Mouse (Mus musculus) hindbrain, embryonic 12.5 days (tissue): ENCODE data around the gene Suclg2. TPM values are rescaled to one million over a fixed set of nuclear protein-coding genes. Genes with fewer than 3 reads are reported as not detected.

Experiments
- ATAC-seq: fragments of 200-750 bp; cut with Nextera tagmentation; 2 replicates; pipeline ENCODE4 v1.8.0; 2017; ENCODE audit warnings: moderate TSS enrichment; ENCODE audit not compliant: low FRiP score
- H3K27ac ChIP-seq: fragments of 300-500 bp; sonication (generic); 2 replicates; pipeline ENCODE4 v1.5.1; 2016; ENCODE audit warnings: mild to moderate bottlenecking
- H3K27me3 ChIP-seq: fragments of 300-500 bp; sonication (generic); 2 replicates; pipeline ENCODE4 v1.6.1; 2016; ENCODE audit warnings: mild to moderate bottlenecking
- H3K36me3 ChIP-seq: fragments of 300-500 bp; sonication (generic); 2 replicates; pipeline ENCODE4 v1.6.1; 2016; ENCODE audit warnings: mild to moderate bottlenecking
- H3K4me1 ChIP-seq: fragments of 300-500 bp; sonication (generic); 2 replicates; pipeline ENCODE4 v1.6.1; 2016
- H3K4me2 ChIP-seq: fragments of 300-500 bp; sonication (generic); replicated peaks from 2 replicates; pipeline ENCODE4 v1.6.1; 2016; ENCODE audit warnings: mild to moderate bottlenecking
- H3K4me3 ChIP-seq: fragments of 300-500 bp; sonication (generic); 2 replicates; pipeline ENCODE4 v1.5.1; 2016; ENCODE audit warnings: mild to moderate bottlenecking
- H3K9ac ChIP-seq: fragments of 300-500 bp; sonication (generic); 2 replicates; pipeline ENCODE4 v1.6.1; 2016; ENCODE audit warnings: mild to moderate bottlenecking, moderate library complexity
- H3K9me3 ChIP-seq: fragments of 300-500 bp; sonication (generic); replicated peaks from 2 replicates; pipeline ENCODE4 v1.6.1; 2016; ENCODE audit warnings: mild to moderate bottlenecking
- WGBS: fragments of 180-500 bp; shearing (Covaris S2); methylation state at CpG from one replicate; pipeline ENCODE4 v1.1.7; 2016; 5-methylcytosine and 5-hydroxymethylcytosine counted together
- polyA plus RNA-seq: library from polyadenylated mRNA; unstranded; fragments of >200 nt; fragmentation: Nextera tagmentation; extraction: Ambion mirVana; gene quantifications from 2 replicates; pipeline ENCODE4 v1.2.1, GENCODE M21; 2016

Suclg2 gene
- polyA plus RNA-seq, 1 experiment from 2014 or later, result 32.5 TPM

GRCm38 (mm10) chr6:95574389-95574788 is 144.2 kb downstream of the Suclg2 start:
- WGBS, result 26% methylated on average over 4 of the region's 4 CpGs
- Histone ChIP-seq H3K27me3 (no peaks in the 10 kb centered on the region), H3K4me2 (no peak overlapping the region), H3K9ac (no peak overlapping the region), H3K9me3 (no peaks in the 10 kb centered on the region), H3K4me3 (no peak overlapping the region), H3K36me3 (no peaks in the 10 kb centered on the region), H3K4me1 (peaks cover 26% of the 10 kb centered on the region), H3K27ac (no peak overlapping the region)
- ATAC-seq, result no peak

DNA sequence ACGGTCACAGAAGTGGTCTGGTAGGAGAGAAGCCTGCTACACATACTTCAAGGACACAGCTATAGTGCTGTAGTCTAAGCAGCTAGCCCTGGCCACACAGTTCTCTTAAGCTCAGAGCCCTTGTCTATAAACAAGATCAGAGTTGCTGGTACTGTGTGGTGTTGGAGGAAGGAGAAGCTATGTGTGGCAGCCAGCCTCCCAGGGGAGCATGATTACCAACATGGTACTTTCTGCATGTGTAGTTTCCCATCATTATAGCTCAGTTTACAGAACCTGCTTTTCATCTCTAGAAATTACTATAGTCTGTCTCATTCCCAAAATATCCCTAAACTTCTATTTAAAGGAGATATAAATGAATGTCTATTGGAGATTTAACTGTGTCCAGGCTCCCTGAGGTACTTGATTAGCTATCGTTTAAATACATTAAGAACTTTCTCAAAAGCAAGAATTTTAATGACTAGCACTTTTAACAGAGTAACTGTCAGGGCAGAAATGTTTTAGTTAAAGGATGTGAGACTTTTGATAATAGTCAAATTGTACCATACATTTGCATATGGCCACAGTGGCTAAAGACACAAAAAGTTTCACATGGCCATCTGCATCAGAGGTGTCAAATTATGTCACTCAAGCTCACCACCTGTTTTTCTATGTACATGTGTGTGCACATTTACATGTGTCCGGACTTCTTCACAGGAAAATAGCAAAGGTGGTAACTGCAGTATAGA is 145.4 kb downstream of the Suclg2 start:
- no peak overlapping the region for H3K9ac ChIP-seq
- H3K27me3 ChIP-seq, result no peaks in the 10 kb centered on the region
- peaks cover 26% of the 10 kb centered on the region for H3K4me1 ChIP-seq
- ATAC-seq, result no peak
- no peak overlapping the region for H3K27ac ChIP-seq
- WGBS, result 89% methylated on average over 3 of the region's 3 CpGs
- no peak overlapping the region for H3K4me2 ChIP-seq
- H3K4me3 ChIP-seq, result no peak overlapping the region
- no peaks in the 10 kb centered on the region for H3K9me3 ChIP-seq
- H3K36me3 ChIP-seq, result no peaks in the 10 kb centered on the region

- no peak for ATAC-seq
- 30% methylated on average over 3 of the region's 3 CpGs for WGBS
- Histone ChIP-seq H3K4me1 (peaks cover 26% of the 10 kb centered on the region), H3K9ac (no peak overlapping the region), H3K9me3 (no peaks in the 10 kb centered on the region), H3K27ac (no peak overlapping the region), H3K4me2 (no peak overlapping the region), H3K27me3 (no peaks in the 10 kb centered on the region), H3K4me3 (no peak overlapping the region), H3K36me3 (no peaks in the 10 kb centered on the region)
These were observed 147.0 kb downstream of the Suclg2 start for GRCm38 (mm10) chr6:95571620-95572019.

DNA sequence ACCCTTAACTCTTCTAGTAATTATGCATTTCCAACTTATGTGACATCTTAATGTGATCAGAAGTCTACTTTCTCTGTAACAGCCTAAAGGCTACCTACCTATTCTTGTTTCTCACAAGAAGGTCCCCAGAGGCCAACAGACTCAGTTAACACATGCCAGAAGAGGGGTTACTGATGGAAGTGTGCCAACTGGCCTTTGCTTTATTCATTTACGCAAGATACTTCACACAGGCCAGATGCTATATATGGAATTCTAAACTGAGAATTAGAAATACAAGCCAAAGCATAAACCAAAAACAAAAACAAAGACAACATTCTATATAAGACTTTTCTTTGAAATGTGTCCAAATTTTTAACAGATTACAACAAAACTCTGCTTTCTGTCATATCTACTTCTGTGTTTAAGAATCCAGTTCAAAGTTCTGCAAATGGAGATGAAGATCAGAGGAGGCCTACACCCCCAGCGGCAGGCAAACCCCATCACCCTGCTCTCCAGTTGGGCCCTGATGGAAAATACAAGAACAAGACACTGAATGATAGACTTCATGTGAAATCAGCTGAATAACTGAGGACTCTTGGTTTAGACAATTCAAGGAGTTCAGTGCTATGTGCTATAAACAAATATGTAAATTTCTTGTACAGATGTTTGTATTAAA is 155.1 kb downstream of the Suclg2 start:
- H3K36me3 ChIP-seq, result no peaks in the 10 kb centered on the region
- H3K4me2 ChIP-seq, result no peak overlapping the region
- ATAC-seq, result no peak
- H3K9me3 ChIP-seq, result no peaks in the 10 kb centered on the region
- no peak overlapping the region for H3K27ac ChIP-seq
- H3K27me3 ChIP-seq, result no peaks in the 10 kb centered on the region
- 91% methylated on average over 2 of the region's 2 CpGs for WGBS
- no peak overlapping the region for H3K4me3 ChIP-seq
- H3K4me1 ChIP-seq, result no peaks in the 10 kb centered on the region
- no peak overlapping the region for H3K9ac ChIP-seq

GRCm38 (mm10) chr6:95556320-95556719 is 162.3 kb downstream of the Suclg2 start:
- Histone ChIP-seq H3K4me1 (peaks cover 2% of the 10 kb centered on the region; the same call in 1 of the 2 replicates), H3K9ac (no peak overlapping the region), H3K4me3 (no peak overlapping the region), H3K27me3 (peaks cover 3% of the 10 kb centered on the region; the same call in 1 of the 2 replicates), H3K9me3 (no peaks in the 10 kb centered on the region), H3K36me3 (no peaks in the 10 kb centered on the region), H3K27ac (no peak overlapping the region), H3K4me2 (no peak overlapping the region)
- ATAC-seq, result no peak
- 97% methylated on average over 6 of the region's 6 CpGs for WGBS

GRCm38 (mm10) chr6:95552339-95552950 is 166.2 kb downstream of the Suclg2 start:
- Histone ChIP-seq H3K9ac (no peak overlapping the region), H3K4me3 (no peak overlapping the region), H3K4me2 (no peak overlapping the region), H3K4me1 (peaks cover 5% of the 10 kb centered on the region; the same call in 1 of the 2 replicates), H3K9me3 (no peaks in the 10 kb centered on the region), H3K27ac (no peak overlapping the region), H3K27me3 (peaks cover 12% of the 10 kb centered on the region), H3K36me3 (no peaks in the 10 kb centered on the region)
- 70% methylated on average over 6 of the region's 6 CpGs for WGBS
- ATAC-seq, result no peak

- 52% methylated on average over 4 of the region's 4 CpGs for WGBS
These were observed 167.6 kb downstream of the Suclg2 start for GRCm38 (mm10) chr6:95551000-95551399.

DNA sequence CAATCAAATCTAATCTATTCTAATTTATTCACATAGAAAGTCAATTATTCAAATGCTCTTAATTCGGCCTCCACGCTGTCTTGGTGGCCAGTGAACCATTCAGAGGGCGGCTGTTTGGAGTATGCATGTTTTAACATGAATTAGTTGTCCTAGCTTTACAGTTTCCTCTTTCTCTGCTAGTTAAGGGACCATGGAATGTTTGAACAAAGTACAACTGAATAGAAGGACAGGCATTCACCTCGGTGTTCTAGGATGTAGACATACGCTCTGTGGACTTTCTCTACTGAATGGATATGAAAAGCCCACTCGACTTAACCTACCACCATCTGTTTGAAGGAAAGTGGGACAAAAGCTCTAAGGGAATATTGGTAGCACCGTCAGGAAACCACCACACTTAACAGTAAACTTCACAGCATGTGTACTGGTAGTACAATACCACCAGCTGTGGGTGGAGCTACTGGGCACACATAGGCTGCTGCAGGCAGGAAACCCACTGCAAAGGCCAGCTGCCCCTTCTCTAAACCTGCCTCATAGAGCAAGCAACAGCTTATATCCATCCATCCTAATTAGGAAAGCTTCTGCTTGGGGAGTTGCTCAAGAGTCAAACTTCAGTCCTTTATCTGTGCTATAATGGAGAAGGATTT is 172.3 kb downstream of the Suclg2 start:
- H3K27me3 ChIP-seq, result peaks cover 16% of the 10 kb centered on the region
- 41% methylated on average over 7 of the region's 7 CpGs for WGBS
- peak; percentile 86 for ATAC-seq

More at GRCm38 (mm10) chr6:95551000-95551399, 167.6 kb downstream of the Suclg2 start:
- Histone ChIP-seq H3K4me1 (peaks cover 13% of the 10 kb centered on the region), H3K36me3 (no peaks in the 10 kb centered on the region), H3K4me2 (no peak overlapping the region), H3K27me3 (peaks cover 12% of the 10 kb centered on the region), H3K4me3 (no peak overlapping the region), H3K9ac (no peak overlapping the region), H3K27ac (no peak overlapping the region), H3K9me3 (no peaks in the 10 kb centered on the region)
- ATAC-seq, result 0 out of 2 replicates have a peak, but pooled peaks have one; percentile 30

DNA sequence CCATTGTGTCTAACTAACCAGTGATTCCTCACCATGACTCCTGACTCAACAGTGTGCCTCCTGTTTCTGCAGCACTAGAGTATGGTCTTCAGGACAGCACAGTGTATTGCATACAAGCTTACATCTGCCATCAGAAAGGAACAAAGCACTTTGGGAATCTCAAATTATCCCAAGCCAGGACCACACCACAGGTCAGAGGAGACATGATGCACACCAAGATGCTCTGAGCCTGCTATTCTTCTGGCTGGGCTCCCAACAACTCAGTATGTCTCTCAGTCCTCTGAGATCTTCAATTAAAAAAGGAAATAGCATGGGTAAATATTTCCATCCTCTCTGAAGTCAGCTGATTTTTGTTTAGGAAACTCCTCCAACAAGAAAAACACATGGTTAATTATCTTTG is 172.9 kb downstream of the Suclg2 start:
- H3K9me3 ChIP-seq, result no peaks in the 10 kb centered on the region
- peaks cover 10% of the 10 kb centered on the region for H3K4me1 ChIP-seq
- H3K27ac ChIP-seq, result no peak overlapping the region
- no peaks in the 10 kb centered on the region for H3K36me3 ChIP-seq
- peaks cover 16% of the 10 kb centered on the region for H3K27me3 ChIP-seq
- no peak overlapping the region for H3K9ac ChIP-seq
- H3K4me2 ChIP-seq, result no peak overlapping the region
- ATAC-seq, result peak; percentile 51
- H3K4me3 ChIP-seq, result no peak overlapping the region

More for the DNA sequence above, 172.3 kb downstream of the Suclg2 start:
- Histone ChIP-seq H3K4me3 (no peak overlapping the region), H3K9ac (no peak overlapping the region), H3K9me3 (no peaks in the 10 kb centered on the region), H3K36me3 (no peaks in the 10 kb centered on the region), H3K4me1 (peaks cover 13% of the 10 kb centered on the region), H3K4me2 (no peak overlapping the region), H3K27ac (no peak overlapping the region)

DNA sequence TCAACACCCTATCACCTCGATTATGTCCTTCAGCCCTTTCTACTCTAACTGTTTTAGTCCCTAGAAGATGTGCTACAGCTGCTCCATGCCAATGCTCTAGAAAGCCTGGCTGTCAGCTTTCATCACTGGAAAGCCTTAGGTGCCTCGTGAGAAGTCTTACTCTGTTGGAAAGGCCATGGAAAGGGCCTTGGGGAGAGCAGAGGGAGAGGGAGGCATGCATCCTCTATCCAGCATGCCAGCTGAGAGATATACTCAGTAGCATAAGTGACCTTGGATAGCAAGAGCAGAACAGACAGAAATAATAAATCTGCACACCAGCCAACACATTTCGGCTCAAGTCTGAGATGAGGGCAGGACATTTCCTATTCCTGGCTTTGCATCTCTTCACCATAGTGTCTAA is 173.3 kb downstream of the Suclg2 start:
- no peak overlapping the region for H3K27ac ChIP-seq
- no peaks in the 10 kb centered on the region for H3K36me3 ChIP-seq
- no peaks in the 10 kb centered on the region for H3K9me3 ChIP-seq
- H3K4me2 ChIP-seq, result no peak overlapping the region
- no peak overlapping the region for H3K9ac ChIP-seq
- ATAC-seq, result no peak
- 74% methylated on average over 3 of the region's 3 CpGs for WGBS
- H3K4me1 ChIP-seq, result peaks cover 10% of the 10 kb centered on the region
- no peak overlapping the region for H3K4me3 ChIP-seq
- peaks cover 16% of the 10 kb centered on the region for H3K27me3 ChIP-seq

DNA sequence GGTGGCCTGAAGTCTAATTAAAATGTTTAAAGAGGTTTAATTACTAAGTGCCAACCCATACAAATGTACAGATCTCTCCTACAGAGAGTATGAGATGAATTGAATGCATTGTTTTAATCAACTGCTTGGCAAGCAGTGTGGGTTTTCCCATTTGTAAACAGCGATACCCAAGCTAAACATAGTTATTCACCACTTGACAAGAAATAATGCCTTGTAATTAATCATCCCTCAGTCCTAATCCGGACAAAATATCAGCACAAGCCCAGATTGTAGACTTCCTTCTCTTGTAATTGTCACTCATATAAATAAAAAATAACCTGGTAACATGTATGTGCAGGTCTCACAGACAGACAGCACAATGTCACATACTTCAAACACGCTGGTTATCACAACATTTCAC is 183.4 kb downstream of the Suclg2 start:
- Histone ChIP-seq H3K4me1 (no peaks in the 10 kb centered on the region), H3K27ac (no peak overlapping the region), H3K9ac (no peak overlapping the region), H3K9me3 (no peaks in the 10 kb centered on the region), H3K4me2 (no peak overlapping the region), H3K36me3 (no peaks in the 10 kb centered on the region), H3K4me3 (no peak overlapping the region), H3K27me3 (no peaks in the 10 kb centered on the region)
- WGBS, result 75% methylated on average over 3 of the region's 3 CpGs
- ATAC-seq, result no peak

- Histone ChIP-seq H3K9ac (no peak overlapping the region), H3K4me2 (no peak overlapping the region), H3K27ac (no peak overlapping the region), H3K4me1 (no peaks in the 10 kb centered on the region), H3K36me3 (no peaks in the 10 kb centered on the region), H3K27me3 (no peaks in the 10 kb centered on the region), H3K4me3 (no peak overlapping the region), H3K9me3 (no peaks in the 10 kb centered on the region)
- no peak for ATAC-seq
- 54% methylated on average over 2 of the region's 2 CpGs for WGBS
These were observed 198.8 kb downstream of the Suclg2 start for GRCm38 (mm10) chr6:95519846-95520245.
